Mouse (Mus musculus) heart, adult 2 months (tissue): ENCODE measurements around the gene Crybg1. TPM values are rescaled to one million over a fixed set of nuclear protein-coding genes. Genes with fewer than 3 reads are reported as not detected.

Experiments used
- DNase-seq, 2 experiments: peaks; one replicate each; pipeline ENCODE4 v3.0.0; 2021
- H3K27ac ChIP-seq: fragments of 200-600 bp; 2 replicates; pipeline ENCODE4 v1.8.1; 2022
- H3K27me3 ChIP-seq: fragments of 200-500 bp; 2 replicates; pipeline ENCODE4 v1.6.1; 2012; ENCODE audit warnings: mild to moderate bottlenecking, low read length, inconsistent platforms, mixed read lengths; ENCODE audit not compliant: control insufficient read depth, insufficient read depth
- H3K36me3 ChIP-seq: fragments of 200-500 bp; 2 replicates; pipeline ENCODE4 v1.6.1; 2012; ENCODE audit warnings: low read length, inconsistent platforms; ENCODE audit not compliant: control insufficient read depth, insufficient read depth
- H3K4me1 ChIP-seq: fragments of 200-500 bp; 2 replicates; pipeline ENCODE4 v1.6.1; 2011; ENCODE audit warnings: low read length; ENCODE audit not compliant: control insufficient read depth, insufficient read depth
- H3K4me3 ChIP-seq: fragments of 200-600 bp; 2 replicates; pipeline ENCODE4 v1.8.1; 2022
- H3K79me2 ChIP-seq: fragments of 200-500 bp; replicated peaks from 2 replicates; pipeline ENCODE4 v1.6.1; 2012; ENCODE audit warnings: mild to moderate bottlenecking, inconsistent platforms, low read length, moderate library complexity, mixed read lengths; ENCODE audit not compliant: control insufficient read depth, insufficient read depth
- H3K9ac ChIP-seq: fragments of 200-500 bp; 2 replicates; pipeline ENCODE4 v1.6.1; 2012; ENCODE audit warnings: low read depth, mild to moderate bottlenecking, control low read depth, inconsistent platforms, low read length, mixed read lengths
- CTCF ChIP-seq: fragments of 200-600 bp; IDR thresholded peaks from 2 replicates; pipeline ENCODE4 v1.8.1; 2022; ENCODE audit warnings: antibody characterized with exemption, mild to moderate bottlenecking, moderate library complexity
- EP300 ChIP-seq: fragments of 200-500 bp; IDR thresholded peaks from 2 replicates; pipeline ENCODE4 v1.6.1; 2011; ENCODE audit warnings: low read depth, low read length, control low read depth; ENCODE audit not compliant: insufficient read depth
- POLR2A ChIP-seq: fragments of 200-500 bp; IDR thresholded peaks from 2 replicates; pipeline ENCODE4 v1.6.1; 2011; ENCODE audit warnings: mild to moderate bottlenecking, low read depth, low read length, control low read depth; ENCODE audit not compliant: insufficient read depth
- WGBS: fragments of 180-500 bp; shearing (Covaris S2); methylation state at CpG from one replicate; pipeline ENCODE4 v1.1.7; 2018; 5-methylcytosine and 5-hydroxymethylcytosine counted together
- intact Hi-C: fragments of 180-260 bp; cut with DNase I; formaldehyde crosslinking; loops from one replicate; pipeline ENCODE4 v1.15.1; 2025
- polyA plus RNA-seq: library from polyadenylated mRNA; depleted of rRNA; stranded (reverse); fragments of >200 nt; gene quantifications from 2 replicates; pipeline ENCODE4 v1.2.3, GENCODE M21; 2012
- total RNA-seq, 2 experiments: library from RNA; stranded (reverse); gene quantifications; 2 replicates each; pipeline ENCODE4 v1.2.3; 2021

The Crybg1 gene
- total and polyA plus RNA-seq, 3 experiments: 1.1 to 2.9 (median 2.8) TPM

- Histone ChIP-seq H3K27me3 (no peaks in the 10 kb centered on the region), H3K4me3 (no peak overlapping the region), H3K9ac (no peak overlapping the region), H3K27ac (no peak overlapping the region), H3K4me1 (no peaks in the 10 kb centered on the region), H3K36me3 (no peaks in the 10 kb centered on the region), H3K79me2 (no peaks in the 10 kb centered on the region)
- 62% methylated on average over 1 of the region's 1 CpGs for WGBS
- intact Hi-C loops: no loop called here
- TF ChIP-seq CTCF (no peak), POLR2A (no peak), EP300 (no peak)
- no peak for DNase-seq
Observed at GRCm38 (mm10) chr10:44026105-44026504, 122.5 kb downstream of the Crybg1 start.

DNA sequence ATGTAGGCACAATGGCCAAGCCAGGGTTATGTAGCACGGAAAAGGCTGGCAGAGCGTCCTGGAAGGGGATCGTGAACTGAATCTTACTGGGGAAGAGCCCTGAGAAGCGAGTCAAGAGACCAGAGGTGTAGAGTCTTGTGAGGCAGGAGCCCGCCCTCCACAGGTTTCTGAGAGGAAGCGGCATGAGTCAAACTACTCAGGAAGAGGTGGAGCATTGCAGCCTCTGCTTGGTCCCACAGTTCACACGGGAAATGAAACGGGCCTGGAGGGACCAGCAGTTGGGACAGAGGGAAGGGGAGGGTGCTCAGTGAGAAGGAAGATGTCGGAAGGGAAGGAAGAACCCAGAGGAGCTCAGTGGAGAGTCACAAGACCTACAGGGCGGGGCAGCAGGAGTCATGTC, 123.9 kb downstream of the Crybg1 start:
- Histone ChIP-seq H3K4me1 (no peaks in the 10 kb centered on the region), H3K27me3 (no peaks in the 10 kb centered on the region), H3K4me3 (no peak overlapping the region), H3K36me3 (no peaks in the 10 kb centered on the region), H3K9ac (no peak overlapping the region), H3K27ac (no peak overlapping the region), H3K79me2 (no peaks in the 10 kb centered on the region)
- no peak for DNase-seq
- WGBS: 58% methylated on average over 10 of the region's 10 CpGs
- intact Hi-C loops: no loop called here
- TF ChIP-seq POLR2A (no peak), EP300 (no peak), CTCF (no peak)

DNA sequence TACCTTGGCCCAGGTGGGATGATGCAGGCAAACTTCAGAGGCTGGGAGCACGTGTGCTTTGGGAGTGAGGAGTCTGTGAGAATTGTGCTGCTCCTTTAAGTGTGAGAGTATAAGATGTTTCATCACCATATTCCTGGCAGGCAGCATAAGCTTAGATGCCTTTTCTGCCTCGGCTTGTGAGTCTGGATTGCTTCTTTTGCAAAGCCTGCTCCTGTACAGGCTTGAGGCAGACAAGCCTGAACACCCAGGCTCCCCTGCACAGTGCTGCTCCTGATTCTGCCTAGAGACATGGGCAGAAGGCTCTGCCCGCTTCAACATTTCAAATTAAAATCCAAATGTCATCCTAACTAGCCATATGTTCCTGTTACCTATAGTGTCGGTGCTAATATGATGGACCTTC, 128.5 kb downstream of the Crybg1 start:
- no peak for TF ChIP-seq CTCF
- TF ChIP-seq POLR2A: no peak
- intact Hi-C loops: no loop called here
- 64% methylated on average over 4 of the region's 4 CpGs for WGBS
- H3K4me3 ChIP-seq: no peak overlapping the region
- H3K4me1 ChIP-seq: no peaks in the 10 kb centered on the region
- H3K27me3 ChIP-seq: no peaks in the 10 kb centered on the region; the same call in 1 of the 2 replicates
- no peaks in the 10 kb centered on the region for H3K36me3 ChIP-seq
- H3K27ac ChIP-seq: no peak overlapping the region
- no peaks in the 10 kb centered on the region for H3K79me2 ChIP-seq
- H3K9ac ChIP-seq: no peak overlapping the region
- DNase-seq: no peak

DNA sequence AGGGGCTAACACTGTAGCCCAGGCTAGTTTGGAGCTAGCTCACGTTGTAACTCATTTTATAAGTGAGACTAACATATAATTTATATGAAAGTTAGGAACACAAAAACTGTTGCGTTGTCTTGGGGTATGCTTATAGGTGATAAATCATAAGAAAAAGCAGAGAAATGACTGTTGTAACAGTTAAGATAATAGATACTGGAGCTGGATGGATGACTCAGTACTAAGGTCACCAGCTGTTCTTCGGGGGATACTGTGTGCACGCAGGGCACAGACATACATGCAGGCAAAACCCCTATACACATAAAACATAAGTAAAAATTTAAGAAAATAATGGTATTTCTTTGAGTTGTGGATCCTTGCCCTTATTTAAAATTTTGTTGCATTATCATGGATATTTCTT, 130.1 kb downstream of the Crybg1 start:
- TF ChIP-seq EP300 (no peak), CTCF (no peak), POLR2A (no peak)
- DNase-seq: no peak
- intact Hi-C loops: no loop called here
- H3K36me3 ChIP-seq: no peaks in the 10 kb centered on the region
- no peaks in the 10 kb centered on the region for H3K79me2 ChIP-seq
- no peak overlapping the region for H3K4me3 ChIP-seq
- no peaks in the 10 kb centered on the region; the same call in 1 of the 2 replicates for H3K27me3 ChIP-seq
- no peak overlapping the region for H3K9ac ChIP-seq
- no peaks in the 10 kb centered on the region for H3K4me1 ChIP-seq
- 87% methylated on average over 4 of the region's 4 CpGs for WGBS
- H3K27ac ChIP-seq: no peak overlapping the region

DNA sequence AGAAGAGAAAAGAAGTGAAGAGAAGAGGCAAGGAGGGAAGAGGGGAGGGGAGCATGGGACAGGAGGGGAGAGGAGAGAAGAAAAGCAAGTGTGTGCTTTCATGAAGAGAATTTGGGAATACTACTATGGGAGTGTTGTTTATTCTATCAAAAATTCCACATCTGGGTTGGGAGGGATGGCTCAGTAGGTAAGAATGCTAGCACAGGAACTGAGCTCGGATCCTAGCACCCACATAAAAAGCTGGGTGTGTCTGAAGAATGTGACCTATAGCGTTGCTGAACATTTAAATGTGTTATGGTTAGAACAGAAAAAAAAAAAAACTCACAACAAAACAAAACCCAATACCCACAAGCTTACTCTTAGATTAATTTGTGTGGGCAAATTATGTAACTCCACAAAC, 133.0 kb downstream of the Crybg1 start:
- intact Hi-C loops: no loop called here
- H3K9ac ChIP-seq: no peak overlapping the region
- H3K36me3 ChIP-seq: no peaks in the 10 kb centered on the region
- no peaks in the 10 kb centered on the region for H3K4me1 ChIP-seq
- H3K79me2 ChIP-seq: no peaks in the 10 kb centered on the region
- H3K27ac ChIP-seq: no peak overlapping the region
- 64% methylated on average over 2 of the region's 2 CpGs for WGBS
- H3K4me3 ChIP-seq: no peak overlapping the region
- TF ChIP-seq POLR2A (no peak), CTCF (no peak), EP300 (no peak)
- no peaks in the 10 kb centered on the region; the same call in 1 of the 2 replicates for H3K27me3 ChIP-seq
- DNase-seq: no peak

DNA sequence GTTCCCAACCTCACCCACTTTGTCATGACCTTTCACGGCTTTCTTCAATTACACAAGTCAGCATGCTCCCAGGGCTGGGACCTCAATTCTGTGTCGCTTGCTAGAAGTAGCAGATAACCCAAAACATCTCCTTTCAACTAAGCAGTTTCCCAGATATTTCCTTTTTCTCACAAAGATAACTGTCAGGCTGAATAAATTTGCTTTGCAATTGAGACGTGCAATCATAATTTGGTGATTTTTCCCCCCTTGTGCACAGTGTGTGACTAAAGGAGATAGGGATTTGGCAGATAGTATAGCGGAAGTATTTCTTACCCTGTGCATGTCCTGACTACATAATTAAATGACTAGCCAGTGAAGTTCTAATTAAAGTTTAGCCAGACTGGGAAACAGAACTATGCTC, 134.8 kb downstream of the Crybg1 start:
- intact Hi-C loops: no loop called here
- DNase-seq: no peak
- Histone ChIP-seq H3K79me2 (no peaks in the 10 kb centered on the region), H3K4me1 (no peaks in the 10 kb centered on the region), H3K36me3 (no peaks in the 10 kb centered on the region), H3K4me3 (no peak overlapping the region), H3K27ac (no peak overlapping the region), H3K27me3 (no peaks in the 10 kb centered on the region; the same call in 1 of the 2 replicates), H3K9ac (no peak overlapping the region)
- 40% methylated on average over 4 of the region's 4 CpGs for WGBS
- TF ChIP-seq POLR2A (no peak), CTCF (no peak), EP300 (no peak)

- no peaks in the 10 kb centered on the region for H3K4me1 ChIP-seq
- H3K36me3 ChIP-seq: no peaks in the 10 kb centered on the region
- no peak overlapping the region for H3K27ac ChIP-seq
- DNase-seq: no peak
- no peak for TF ChIP-seq CTCF
- TF ChIP-seq EP300: no peak
- no peak for TF ChIP-seq POLR2A
- no peak overlapping the region for H3K9ac ChIP-seq
- no peaks in the 10 kb centered on the region for H3K27me3 ChIP-seq
- intact Hi-C loops: no loop called here
- H3K4me3 ChIP-seq: no peak overlapping the region
- no peaks in the 10 kb centered on the region for H3K79me2 ChIP-seq
- WGBS: 73% methylated on average over 7 of the region's 7 CpGs
Observed at GRCm38 (mm10) chr10:44011408-44011807, 137.2 kb downstream of the Crybg1 start.
